Mouse (Mus musculus) adrenal gland, postnatal 36 days (tissue): ENCODE results near the gene Cacna1i. TPM values are rescaled to one million over a fixed set of nuclear protein-coding genes. Genes with fewer than 3 reads are reported as not detected.

ENCODE experiments used
- DNase-seq, 2 experiments: peaks; one replicate each; pipeline ENCODE4 v3.0.0; 2021; ENCODE audit warnings: mixed read lengths in 1 of 2
- long read RNA-seq, 2 experiments: library from polyadenylated mRNA; stranded (forward); transcript quantifications; one replicate each; pipeline ENCODE4 v2.0.0; 2021; ENCODE audit warnings: borderline sequencing depth in 2 of 2
- total RNA-seq, 2 experiments: library from RNA; stranded (reverse); gene quantifications; 2 replicates each; pipeline ENCODE4 v1.2.3; 2021

Gene Cacna1i
- total RNA-seq, result under 1 TPM; 0.30 to 0.63 TPM
- long read RNA-seq, experiment 1, result 0 reads
- long read RNA-seq, experiment 2, result 0 reads

- peak in 1 of 2 experiments; percentile 27 for DNase-seq
Observed at GRCm38 (mm10) chr15:80286851-80287415, at the start of gene Cacna1i. TSS of gene Cacna1i (plus strand) at chr15:80287238.

GRCm38 (mm10) chr15:80248135-80248534, 38.9 kb upstream of the Cacna1i start:
- DNase-seq, result no peak

- DNase-seq, result no peak
Observed at GRCm38 (mm10) chr15:80248596-80248995, 38.4 kb upstream of the Cacna1i start.

- peak in 1 of 2 experiments; percentile 54 for DNase-seq
Observed at GRCm38 (mm10) chr15:80249672-80250071, 37.4 kb upstream of the Cacna1i start.

- DNase-seq, result no peak
Observed at GRCm38 (mm10) chr15:80250586-80250985, 36.5 kb upstream of the Cacna1i start.

- no peak for DNase-seq
Observed at GRCm38 (mm10) chr15:80253530-80253929, 33.5 kb upstream of the Cacna1i start.

- DNase-seq, result peak; percentile 84 to 86
Observed at GRCm38 (mm10) chr15:80254207-80254606, 32.8 kb upstream of the Cacna1i start.

GRCm38 (mm10) chr15:80254847-80255645, 32.0 kb upstream of the Cacna1i start, which contains the start of gene Atf4:
TSS of gene Atf4 (plus strand) at chr15:80255184.
- peak; percentile 97 for DNase-seq

- DNase-seq, result peak; percentile 91 to 93
Observed at GRCm38 (mm10) chr15:80255646-80256121, 31.4 kb upstream of the Cacna1i start.

GRCm38 (mm10) chr15:80256242-80256641, 30.8 kb upstream of the Cacna1i start:
- no peak for DNase-seq

- no peak for DNase-seq
Observed at GRCm38 (mm10) chr15:80256656-80257601, 30.1 kb upstream of the Cacna1i start.

GRCm38 (mm10) chr15:80257602-80258239, 29.3 kb upstream of the Cacna1i start:
- DNase-seq, result no peak

- DNase-seq, result peak; percentile 29 to 37
Observed at GRCm38 (mm10) chr15:80258240-80259170, 28.5 kb upstream of the Cacna1i start.

GRCm38 (mm10) chr15:80259406-80260045, 27.5 kb upstream of the Cacna1i start:
- no peak for DNase-seq

GRCm38 (mm10) chr15:80260677-80261076, 26.4 kb upstream of the Cacna1i start:
- DNase-seq, result peak; percentile 86 to 89

- DNase-seq, result no peak
Observed at GRCm38 (mm10) chr15:80261100-80261499, 25.9 kb upstream of the Cacna1i start.

GRCm38 (mm10) chr15:80263610-80264575, 23.1 kb upstream of the Cacna1i start, which contains the start of gene Rps19bp1:
TSS of gene Rps19bp1 (minus strand) at chr15:80264315.
- peak; percentile 92 for DNase-seq

- peak; percentile 80 to 84 for DNase-seq
Observed at GRCm38 (mm10) chr15:80266281-80266680, 20.8 kb upstream of the Cacna1i start.
